Mouse (Mus musculus) left cerebral cortex, adult 8-10 months (tissue): ENCODE data around the gene Nagpa. TPM values are rescaled to one million over a fixed set of nuclear protein-coding genes. Genes with fewer than 3 reads are reported as not detected.
"Not testable (repeated sequence)": the region's sequence is repeated elsewhere in the genome, so short reads cannot be mapped to it uniquely, and the experiment has no call there.

ENCODE experiments used
- DNase-seq, 2 experiments: peaks; one replicate each; pipeline ENCODE4 v3.0.0; 2022; ENCODE audit warnings: low spot score in 2 of 2
- total RNA-seq, 4 experiments: library from RNA; stranded (reverse); gene quantifications; 2 replicates each; pipeline ENCODE4 v1.2.4; 2022

Nagpa gene
- total RNA-seq, result 10 to 100 TPM; 11.3 to 16.3 (median 15.5) TPM

- DNase-seq, result peak; percentile 61 to 81
These were observed at the start of gene Nagpa for GRCm38 (mm10) chr16:5203668-5204433. Gene Nagpa, minus strand, starts transcription at chr16:5204012.

DNA sequence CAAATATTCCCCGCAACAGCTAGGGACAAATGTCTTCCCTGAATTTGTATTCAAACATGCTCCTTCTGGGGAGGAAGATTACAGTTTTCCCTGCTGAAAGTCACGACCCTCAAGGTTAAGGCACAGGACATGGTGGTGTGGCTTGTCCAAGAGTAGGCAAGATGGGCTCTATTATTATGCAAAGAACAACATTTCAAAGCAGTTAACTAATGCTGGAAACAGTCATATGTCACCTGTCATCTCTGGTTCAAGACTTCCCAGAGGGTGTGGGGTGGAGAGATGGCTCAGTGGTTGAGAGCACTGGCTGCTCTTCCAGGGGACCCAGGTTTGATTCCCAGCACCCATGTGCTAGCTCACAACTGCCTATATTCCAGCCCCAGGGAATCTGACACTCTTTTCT, 48.4 kb upstream of the Nagpa start:
- DNase-seq, result no peak

- DNase-seq, result no peak
These were observed 47.1 kb upstream of the Nagpa start for GRCm38 (mm10) chr16:5250891-5251290.

DNA sequence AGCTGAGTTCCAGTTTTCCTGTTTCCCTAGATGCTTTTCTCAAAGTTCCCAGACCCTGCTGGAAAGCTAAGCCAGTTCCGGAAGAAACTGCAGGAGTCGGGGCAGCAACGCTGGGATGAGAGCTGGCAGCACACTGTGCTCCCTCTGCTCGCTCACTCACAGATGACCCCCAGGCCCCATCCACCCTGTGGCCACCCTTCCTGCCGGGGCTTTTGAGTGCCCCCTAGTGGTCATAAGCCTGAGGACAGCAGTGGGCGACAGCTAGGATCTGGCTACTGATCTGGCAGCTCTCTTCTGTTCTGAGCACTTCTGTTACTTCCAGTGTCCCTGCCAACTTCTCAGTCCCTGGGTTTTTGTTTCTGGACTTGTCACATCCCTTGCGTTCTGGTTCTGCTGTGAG, 40.6 kb upstream of the Nagpa start:
- DNase-seq, result no peak

GRCm38 (mm10) chr16:5242882-5243281, 39.1 kb upstream of the Nagpa start:
- no peak for DNase-seq

DNA sequence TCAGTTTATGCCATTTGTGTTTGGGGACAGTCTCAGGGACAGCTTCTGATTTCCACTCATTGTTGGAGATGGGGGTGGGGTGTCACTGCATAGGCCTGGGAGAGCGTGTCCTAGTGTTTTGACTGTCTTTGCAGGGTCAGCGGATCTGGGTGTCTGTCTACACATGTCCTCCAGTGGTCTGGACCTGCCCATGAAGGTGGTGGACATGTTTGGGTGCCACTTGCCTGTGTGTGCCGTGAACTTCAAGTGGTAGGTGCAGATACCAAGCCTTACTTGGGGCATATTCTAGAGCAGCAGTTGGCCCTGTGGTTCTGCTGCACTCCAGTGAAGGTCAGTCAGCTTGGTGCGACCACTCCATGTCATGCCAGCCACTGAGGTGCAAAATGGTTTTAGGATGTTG, 38.5 kb upstream of the Nagpa start:
- no peak for DNase-seq

- peak; percentile 86 to 94 for DNase-seq
These were observed 29.9 kb upstream of the Nagpa start, which contains the start of gene Alg1 for GRCm38 (mm10) chr16:5233418-5234313. Gene Alg1, plus strand, starts transcription at chr16:5233621.

GRCm38 (mm10) chr16:5232982-5233381, 29.2 kb upstream of the Nagpa start:
- no peak for DNase-seq

DNA sequence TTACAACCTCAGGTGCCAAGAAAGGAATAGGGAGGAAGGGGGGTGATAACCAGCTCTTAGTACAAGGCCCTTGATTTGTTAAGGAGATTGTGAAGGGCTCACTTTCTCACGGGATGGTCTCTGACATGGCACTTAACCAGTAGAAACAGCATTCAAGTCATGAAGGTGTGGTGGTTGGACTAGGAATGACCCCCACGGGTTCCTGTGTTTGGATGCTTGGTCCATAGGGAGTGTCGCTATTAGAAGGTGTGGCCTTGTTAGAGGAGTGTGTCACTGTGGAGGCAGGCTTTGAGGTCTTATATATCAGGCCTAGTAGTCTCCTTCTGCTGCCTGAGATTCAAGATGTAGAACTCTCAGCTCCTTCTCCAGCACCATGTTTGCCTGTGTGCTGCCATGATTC, 24.3 kb upstream of the Nagpa start:
- DNase-seq, result not testable (repeated sequence)

DNA sequence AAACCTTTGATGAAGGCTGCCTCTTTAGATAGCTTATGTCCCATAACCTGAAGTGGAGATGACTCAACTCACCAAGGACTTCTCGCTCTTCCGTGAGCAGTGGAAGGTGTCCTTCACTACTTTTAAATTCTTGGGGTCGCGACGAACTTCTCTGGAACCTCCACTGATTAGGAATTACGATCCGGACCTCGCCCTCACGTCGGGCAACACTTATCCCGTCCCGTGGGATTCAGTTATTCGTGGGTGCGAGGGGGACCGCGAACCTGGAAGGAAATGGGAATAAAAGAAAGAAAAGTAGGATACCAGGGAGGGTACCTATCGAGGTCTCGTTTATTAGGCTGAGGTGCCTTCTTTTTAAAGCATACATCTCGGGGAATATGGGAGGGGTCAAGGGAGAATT, 23.7 kb upstream of the Nagpa start:
- DNase-seq, result not testable (repeated sequence)

DNA sequence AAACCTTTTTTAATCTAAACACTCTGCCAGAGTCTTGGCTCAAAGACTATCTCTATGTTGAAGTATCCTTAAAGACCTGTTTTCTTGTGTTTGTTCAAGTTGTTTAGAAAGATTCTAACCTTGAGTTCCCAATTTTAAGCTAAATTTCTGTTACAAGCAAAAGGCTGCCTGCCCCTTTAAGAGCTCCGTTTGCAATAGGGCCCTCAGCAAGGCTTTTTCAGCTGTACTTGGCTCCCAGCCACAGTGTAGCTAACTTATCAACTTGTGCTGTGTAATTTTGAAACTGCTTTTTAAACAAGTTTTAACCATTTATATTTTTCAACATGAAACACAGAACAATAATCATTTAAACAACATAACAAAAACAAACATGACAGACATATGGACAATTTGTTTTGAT, 22.7 kb upstream of the Nagpa start:
- not testable (repeated sequence) for DNase-seq

DNA sequence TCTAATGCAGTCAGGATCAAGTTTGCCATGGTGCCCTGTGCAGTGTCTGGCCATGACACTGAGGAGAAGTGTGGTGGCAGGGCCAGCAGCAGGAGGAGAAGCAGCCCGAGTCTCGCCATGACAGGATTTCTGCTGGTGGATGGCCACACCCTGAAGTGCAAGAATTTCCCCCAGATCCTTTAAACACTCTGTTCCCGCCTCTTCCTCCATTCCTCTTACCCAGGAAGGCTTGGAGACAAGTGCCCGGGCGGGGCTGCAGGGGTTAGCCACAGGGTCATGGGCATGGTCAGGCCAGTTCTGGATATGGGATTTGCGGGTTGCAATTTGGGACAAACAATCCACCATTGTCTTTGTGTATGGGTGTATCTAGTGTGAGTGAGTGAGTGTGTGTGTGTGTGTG, 18.3 kb upstream of the Nagpa start, which contains the start of gene AU021092:
Gene AU021092 (minus strand): TSS at position 160 of the 400 bp plus-strand sequence.
- no peak for DNase-seq

DNA sequence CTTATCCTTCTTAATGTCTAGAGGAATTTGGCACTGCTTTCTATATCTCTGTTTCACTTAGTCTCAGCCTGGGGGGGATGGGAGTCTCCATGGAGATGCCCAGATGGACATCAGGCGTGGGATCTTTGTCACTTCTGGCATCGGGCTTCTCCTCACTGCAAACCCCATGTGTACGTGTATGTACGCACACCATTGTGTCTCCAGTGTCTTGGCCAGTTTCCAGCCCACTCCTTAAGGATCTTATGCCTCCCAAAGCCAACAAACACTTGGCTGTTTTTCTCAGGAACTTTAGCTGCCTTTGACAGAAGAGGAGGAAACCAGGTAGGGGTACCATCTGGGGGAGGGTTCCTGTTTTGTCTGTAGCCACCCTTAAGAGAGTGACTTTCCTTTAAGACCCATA, 17.6 kb upstream of the Nagpa start:
- no peak for DNase-seq

GRCm38 (mm10) chr16:5217341-5218133, 13.7 kb upstream of the Nagpa start:
- DNase-seq, result no peak

DNA sequence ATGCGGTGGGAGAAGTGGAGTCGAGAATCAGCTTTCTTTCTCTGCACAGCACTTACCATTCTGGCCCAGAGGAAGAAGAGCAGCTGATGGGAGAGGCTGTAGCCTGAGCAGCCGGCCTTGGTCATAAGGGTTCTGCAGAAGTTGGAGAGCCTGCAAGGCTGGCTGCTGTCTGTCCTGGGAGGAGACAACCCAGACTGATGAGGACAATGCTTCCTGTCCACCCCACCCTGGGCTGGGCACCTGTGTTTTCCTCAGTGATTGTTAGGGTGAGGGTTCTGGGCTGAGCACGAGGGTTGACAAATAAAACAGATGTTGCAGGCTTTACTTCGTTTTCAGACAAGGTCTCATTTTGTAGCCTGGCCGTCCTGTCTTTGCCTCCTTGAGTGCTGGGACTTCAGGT, 12.9 kb upstream of the Nagpa start:
- DNase-seq, result no peak

- DNase-seq, result no peak
These were observed 10.3 kb upstream of the Nagpa start for GRCm38 (mm10) chr16:5214126-5214525.

DNA sequence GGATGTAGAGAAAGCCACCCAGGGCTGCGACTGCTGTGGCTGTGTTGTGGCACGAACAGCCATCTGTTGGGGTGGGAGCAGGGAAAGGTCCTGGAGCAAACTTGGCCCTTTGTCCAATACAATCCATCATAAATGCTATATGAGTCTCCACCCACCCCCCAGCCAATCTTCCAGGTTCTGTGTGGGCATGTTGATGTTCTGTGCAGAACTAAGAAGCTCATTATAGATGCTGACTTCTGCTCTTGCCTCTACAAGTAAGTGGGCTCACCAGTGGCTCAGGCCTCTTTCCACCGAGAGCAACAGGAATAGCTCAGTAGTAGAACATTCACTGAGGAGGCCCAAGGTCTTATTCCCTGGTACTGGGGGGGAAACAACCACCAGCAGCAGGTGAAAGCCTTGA, 8.3 kb upstream of the Nagpa start:
- peak in 1 of 2 experiments; percentile 48 for DNase-seq

GRCm38 (mm10) chr16:5210365-5210764, 6.6 kb upstream of the Nagpa start:
- no peak for DNase-seq

DNA sequence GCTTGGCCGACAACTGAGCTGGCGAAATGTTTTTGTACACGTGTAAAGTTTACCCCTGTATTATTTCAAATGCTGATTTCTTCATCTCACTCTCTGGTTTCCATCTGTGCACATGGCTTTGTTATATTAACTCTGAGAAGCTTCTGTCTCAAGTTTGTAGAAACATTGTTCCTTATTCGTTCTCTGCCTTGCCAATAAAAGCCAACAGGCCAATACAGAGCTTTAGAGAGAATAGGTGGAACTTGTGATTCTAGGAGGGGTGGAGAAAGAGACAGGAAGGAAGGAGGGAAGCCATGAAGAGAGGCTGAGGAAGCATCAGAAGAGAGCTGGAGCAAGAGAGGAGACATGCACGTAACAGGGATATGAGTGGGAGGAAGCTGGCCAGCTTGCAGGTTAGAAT, 2.2 kb upstream of the Nagpa start:
- DNase-seq, result no peak

DNA sequence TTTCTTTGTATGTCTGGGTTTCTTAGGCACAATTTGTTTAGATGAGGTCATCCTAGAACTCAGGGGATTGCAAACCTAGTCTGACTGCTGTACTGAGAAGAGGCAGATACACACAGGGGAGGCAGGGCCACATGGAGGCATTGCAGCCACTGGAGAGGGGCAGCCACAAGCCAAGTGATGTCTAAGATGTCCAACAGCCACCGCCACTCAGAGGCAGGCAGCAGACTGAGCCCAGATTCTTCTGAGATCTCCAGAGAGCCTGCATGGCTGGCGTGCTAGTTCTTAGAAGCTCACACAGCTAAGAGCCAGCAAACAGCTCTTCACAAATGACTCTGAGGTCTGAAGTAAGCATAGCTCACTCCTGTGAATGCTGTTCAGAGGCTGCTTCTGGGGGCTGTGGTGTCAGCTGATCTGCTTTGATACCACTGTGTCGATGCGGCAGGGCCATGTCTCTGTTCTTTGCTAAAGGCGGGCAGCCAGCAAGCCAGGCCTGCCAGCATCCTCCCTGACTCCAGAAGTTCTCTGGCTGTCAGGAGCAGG, 1.7 kb upstream of the Nagpa start:
- DNase-seq, result no peak

DNA sequence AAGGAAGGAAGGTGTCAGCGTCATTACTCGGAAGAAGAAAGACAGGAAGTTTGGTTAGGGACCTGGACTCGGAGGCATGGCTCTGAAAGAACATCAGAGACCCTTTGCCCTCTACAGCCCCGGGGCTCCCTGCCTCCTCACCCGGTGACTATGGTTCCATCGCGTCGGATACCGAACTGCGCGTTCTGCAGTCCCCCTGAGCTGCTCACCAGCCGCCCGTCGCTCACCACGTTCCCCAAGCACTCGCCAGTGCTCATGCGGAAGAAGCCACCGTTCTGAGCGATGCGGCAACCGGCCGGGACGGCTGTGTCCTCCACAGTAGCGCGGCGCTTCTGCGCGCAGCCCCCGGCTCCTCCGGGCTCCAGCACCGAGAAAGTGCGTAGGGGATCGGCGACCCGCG, 612 bp downstream of the Nagpa start:
- no peak for DNase-seq
